Mouse (Mus musculus): ENCODE measurements at regions not wholly inside any gene's neighbourhood (a gene's known extent, or its start where the extent isn't known, plus 50 kb on each side); places are given as distances from the start of the nearest gene placed in this dataset.

- TF ChIP-seq POLR2AphosphoS5 (IDR thresholded peaks at IDR 0.05; ENCODE audit: insufficient replicate concordance, low read depth, low read length) (no peak), CTCF (IDR thresholded peaks at IDR 0.05; ENCODE audit: low read depth, low read length) (no peak), TAL1 (conservative IDR thresholded peaks at IDR 0.05; ENCODE audit: low read depth, low read length) (no peak)
These were observed 96.9 kb upstream of the Sgk1 start for GRCm38 (mm10) chr10:21785110-21785509.
